Mouse (Mus musculus) limb, embryonic 11.5 days (tissue): ENCODE results near the gene Lrrc39. TPM values are rescaled to one million over a fixed set of nuclear protein-coding genes. Genes with fewer than 3 reads are reported as not detected.

Experiments used
- ATAC-seq: fragments of 200-750 bp; cut with Nextera tagmentation; 2 replicates; pipeline ENCODE4 v1.8.0; 2017; ENCODE audit warnings: low read depth; ENCODE audit not compliant: insufficient number of reproducible peaks, low FRiP score, low TSS enrichment
- DNase-seq: peaks from one replicate; pipeline ENCODE4 v3.0.0-alpha.2; 2015; ENCODE audit warnings: low spot score
- H3K27ac ChIP-seq: fragments of 300-500 bp; sonication (generic); replicated peaks from 2 replicates; pipeline ENCODE4 v1.5.1; 2014; ENCODE audit warnings: low read depth, mild to moderate bottlenecking, low read length
- H3K27me3 ChIP-seq: fragments of 300-500 bp; sonication (generic); 2 replicates; pipeline ENCODE4 v1.6.1; 2014; ENCODE audit warnings: mild to moderate bottlenecking, low read length, mixed read lengths; ENCODE audit not compliant: control insufficient read depth, insufficient read depth
- H3K36me3 ChIP-seq: fragments of 300-500 bp; sonication (generic); 2 replicates; pipeline ENCODE4 v1.6.1; 2014; ENCODE audit warnings: mild to moderate bottlenecking, low read length, moderate library complexity, mixed read lengths; ENCODE audit not compliant: control insufficient read depth, insufficient read depth
- H3K4me1 ChIP-seq: fragments of 300-500 bp; sonication (generic); 2 replicates; pipeline ENCODE4 v1.6.1; 2014; ENCODE audit warnings: low read length, mixed read lengths; ENCODE audit not compliant: control insufficient read depth, insufficient read depth
- H3K4me2 ChIP-seq: fragments of 300-500 bp; sonication (generic); 2 replicates; pipeline ENCODE4 v1.6.1; 2014; ENCODE audit warnings: low read depth, mild to moderate bottlenecking, moderate library complexity; ENCODE audit not compliant: severe bottlenecking
- H3K4me3 ChIP-seq: fragments of 300-500 bp; sonication (generic); 2 replicates; pipeline ENCODE4 v1.5.1; 2014; ENCODE audit warnings: low read depth, low read length
- H3K9ac ChIP-seq: fragments of 300-500 bp; sonication (generic); 2 replicates; pipeline ENCODE4 v1.6.1; 2014; ENCODE audit warnings: mild to moderate bottlenecking, low read length
- H3K9me3 ChIP-seq: fragments of 300-500 bp; sonication (generic); 2 replicates; pipeline ENCODE4 v1.6.1; 2016; ENCODE audit warnings: low read length; ENCODE audit not compliant: control insufficient read depth
- WGBS: fragments of 180-500 bp; shearing (Covaris S2); extraction: QIAGEN DNeasy Blood & Tissue Kit; methylation state at CpG from one replicate; pipeline ENCODE4 v1.1.7; 2014; 5-methylcytosine and 5-hydroxymethylcytosine counted together
- polyA plus RNA-seq: library from polyadenylated mRNA; unstranded; fragments of >200 nt; fragmentation: Nextera tagmentation; extraction: Ambion mirVana; gene quantifications from 2 replicates; pipeline ENCODE4 v1.2.1, GENCODE M21; 2014

Gene Lrrc39
- polyA plus RNA-seq, 1 experiment from 2014 or later, result 0.79 TPM

DNA sequence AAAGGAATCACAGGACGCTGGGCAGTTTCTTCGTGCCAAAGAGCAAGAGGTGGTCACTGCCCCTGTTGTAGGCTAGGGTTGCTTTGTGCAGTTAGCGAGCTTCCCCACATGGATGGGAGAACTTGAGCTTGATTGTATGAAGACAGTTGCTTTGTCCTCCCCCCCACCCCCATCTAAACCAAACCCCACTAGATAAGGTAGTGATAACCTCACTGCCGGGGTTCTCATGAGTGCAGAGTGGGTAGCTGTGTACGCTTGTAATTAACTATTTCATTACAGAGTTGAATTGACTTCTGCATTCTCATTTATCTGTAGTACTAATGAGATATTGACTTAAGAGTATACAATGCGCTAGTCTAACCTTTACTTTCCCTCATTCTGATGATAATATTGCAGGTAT, 56.1 kb downstream of the Lrrc39 start:
- H3K36me3 ChIP-seq, result peaks cover 12% of the 10 kb centered on the region; the same call in 1 of the 2 replicates
- no peak overlapping the region for H3K4me2 ChIP-seq
- no peaks in the 10 kb centered on the region for H3K9me3 ChIP-seq
- H3K4me1 ChIP-seq, result no peaks in the 10 kb centered on the region
- DNase-seq (no peak), ATAC-seq (no peak)
- H3K27ac ChIP-seq, result no peak overlapping the region
- WGBS, result 92% methylated on average over 6 of the region's 6 CpGs
- no peaks in the 10 kb centered on the region for H3K27me3 ChIP-seq
- no peak overlapping the region for H3K9ac ChIP-seq
- H3K4me3 ChIP-seq, result no peak overlapping the region

DNA sequence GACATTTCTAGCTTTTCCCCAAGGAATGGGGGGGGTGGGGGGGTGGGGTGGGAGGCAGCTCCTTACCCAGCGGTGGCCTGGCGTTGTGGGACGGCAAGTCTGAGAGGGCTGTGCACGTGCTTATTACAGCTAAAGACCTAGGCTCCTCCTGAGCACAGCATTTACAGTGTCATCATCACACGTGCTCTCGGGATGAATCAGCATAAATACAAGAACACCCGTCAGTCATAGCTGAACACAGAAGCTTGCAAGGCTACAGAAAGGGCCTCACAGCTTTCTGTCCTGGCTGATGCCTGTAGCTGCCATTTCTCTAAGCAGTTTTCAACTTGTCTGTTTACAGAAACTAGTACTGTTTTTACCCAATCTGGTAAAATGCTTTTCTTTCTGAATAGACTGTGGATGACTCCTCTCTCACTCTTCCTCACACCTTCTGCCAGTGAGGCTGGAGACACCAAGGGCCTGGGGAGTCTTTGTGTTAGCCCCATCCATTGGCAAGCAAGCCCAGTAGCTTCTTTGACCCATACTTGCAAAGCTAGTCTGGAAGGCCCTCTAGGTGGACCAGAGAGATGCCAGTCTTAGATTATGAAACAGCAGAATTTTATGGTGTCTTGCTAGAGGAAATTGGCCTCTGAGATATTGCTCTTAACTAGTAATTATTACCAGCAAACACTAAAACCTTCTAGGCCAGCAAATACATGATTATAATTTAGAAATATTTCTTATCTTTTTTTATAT, 58.0 kb downstream of the Lrrc39 start:
- no peak overlapping the region for H3K27ac ChIP-seq
- H3K9me3 ChIP-seq, result no peaks in the 10 kb centered on the region
- H3K4me1 ChIP-seq, result no peaks in the 10 kb centered on the region
- no peak overlapping the region for H3K9ac ChIP-seq
- DNase-seq (no peak), ATAC-seq (no peak)
- H3K4me3 ChIP-seq, result no peak overlapping the region
- no peaks in the 10 kb centered on the region for H3K27me3 ChIP-seq
- WGBS, result 93% methylated on average over 7 of the region's 7 CpGs
- no peak overlapping the region for H3K4me2 ChIP-seq
- H3K36me3 ChIP-seq, result peaks cover 7% of the 10 kb centered on the region; the same call in 1 of the 2 replicates

DNA sequence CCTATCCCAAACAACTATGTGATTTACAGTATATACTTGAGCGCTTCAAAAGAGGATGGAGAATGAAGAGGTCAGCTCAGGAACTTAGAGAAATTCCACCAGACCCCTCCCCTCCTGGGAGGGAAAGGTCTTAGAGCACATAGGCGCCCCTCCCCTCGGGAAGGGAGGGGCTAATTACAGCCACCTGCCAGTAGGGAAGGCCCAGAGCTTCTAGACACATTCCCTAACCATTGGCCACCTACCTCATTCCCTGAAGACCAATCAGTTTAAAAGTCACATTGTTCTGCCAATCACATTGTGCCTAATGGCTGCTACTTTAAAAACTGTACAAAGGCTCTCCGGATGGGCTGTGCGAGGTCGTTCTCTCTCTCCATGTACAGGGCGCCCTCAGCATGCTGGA, 59.9 kb downstream of the Lrrc39 start:
- H3K9ac ChIP-seq, result no peak overlapping the region
- H3K4me2 ChIP-seq, result no peak overlapping the region
- 91% methylated on average over 7 of the region's 7 CpGs for WGBS
- no peak overlapping the region for H3K27ac ChIP-seq
- no peak overlapping the region for H3K4me3 ChIP-seq
- no peaks in the 10 kb centered on the region for H3K4me1 ChIP-seq
- H3K9me3 ChIP-seq, result no peaks in the 10 kb centered on the region
- peaks cover 3% of the 10 kb centered on the region; the same call in 1 of the 2 replicates for H3K36me3 ChIP-seq
- ATAC-seq (no peak), DNase-seq (no peak)
- H3K27me3 ChIP-seq, result no peaks in the 10 kb centered on the region

DNA sequence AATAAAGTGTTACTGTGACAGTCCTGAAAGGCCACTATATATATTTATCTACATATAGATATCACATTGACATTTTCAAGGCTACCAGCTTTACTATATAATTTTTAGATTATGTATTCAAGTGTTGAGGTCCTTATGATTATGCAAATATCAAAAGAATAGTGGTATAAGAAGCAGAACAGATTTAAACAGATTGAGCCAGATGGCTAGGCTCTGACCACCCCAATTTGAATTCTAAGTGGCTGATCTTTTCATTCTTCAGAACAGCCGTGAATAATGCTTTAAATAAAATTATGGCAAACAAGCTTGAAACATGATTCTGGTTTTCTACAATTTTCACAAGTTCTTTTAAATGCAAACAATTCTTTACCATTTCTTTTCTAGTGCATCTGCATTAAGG, 68.7 kb downstream of the Lrrc39 start:
- H3K4me1 ChIP-seq, result no peaks in the 10 kb centered on the region
- H3K36me3 ChIP-seq, result no peaks in the 10 kb centered on the region; the same call in 1 of the 2 replicates
- WGBS, result 100% methylated on average over 1 of the region's 1 CpGs
- H3K27me3 ChIP-seq, result no peaks in the 10 kb centered on the region
- H3K9ac ChIP-seq, result no peak overlapping the region
- ATAC-seq, result no peak
- H3K27ac ChIP-seq, result no peak overlapping the region
- no peak for DNase-seq
- no peak overlapping the region for H3K4me2 ChIP-seq
- no peak overlapping the region for H3K4me3 ChIP-seq
- no peaks in the 10 kb centered on the region for H3K9me3 ChIP-seq

Other genes starting within 250 kb of the Lrrc39 start
- gene Cdc14a, start 138.9 kb upstream of the Lrrc39 start, polyA plus RNA-seq, result 11.6 and 12.7 TPM in 2 replicates
- 99.6 and 104 TPM in 2 replicates for gene Rtca, start 54.8 kb upstream of the Lrrc39 start, polyA plus RNA-seq
- gene Dbt, start 49.9 kb upstream of the Lrrc39 start, polyA plus RNA-seq, result 13.2 and 14.8 TPM in 2 replicates
- 34.3 and 39.7 TPM in 2 replicates for gene Sass6, start 32.0 kb downstream of the Lrrc39 start, polyA plus RNA-seq
- 26.2 and 33.8 TPM in 2 replicates for gene Trmt13, start 51.6 kb downstream of the Lrrc39 start, polyA plus RNA-seq
- 86.0 and 94.3 TPM in 2 replicates for gene Mfsd14a, start 99.7 kb downstream of the Lrrc39 start, polyA plus RNA-seq
- not detected in 2 replicates for gene Gm43191, start 118.3 kb downstream of the Lrrc39 start, polyA plus RNA-seq
- gene Slc35a3, start 149.9 kb downstream of the Lrrc39 start, polyA plus RNA-seq, result 6.8 and 8.5 TPM in 2 replicates
- gene Agl, start 245.2 kb downstream of the Lrrc39 start, polyA plus RNA-seq, result 10.2 and 10.4 TPM in 2 replicates